Mouse (Mus musculus) adrenal gland, adult 8-10 months (tissue): ENCODE data around the gene Ntan1. TPM values are rescaled to one million over a fixed set of nuclear protein-coding genes. Genes with fewer than 3 reads are reported as not detected.
"Not testable (repeated sequence)": the region's sequence is repeated elsewhere in the genome, so short reads cannot be mapped to it uniquely, and the experiment has no call there.

Experiments
- DNase-seq: peaks from one replicate; pipeline ENCODE4 v3.0.0; 2022
- microRNA-seq, 2 experiments: library from miRNA; unstranded; fragments of <30 nt; microRNA quantifications; one replicate each; pipeline ENCODE4 v1.2.0; 2022
- total RNA-seq, 4 experiments: library from RNA; stranded (reverse); gene quantifications; 2 replicates each; pipeline ENCODE4 v1.2.4; 2022

Ntan1 gene
- total RNA-seq, 4 experiments from 2014 or later = 56.4 to 67.5 (median 61.9) TPM

GRCm38 (mm10) chr16:13834382-13834781 is 15.7 kb downstream of the Ntan1 start:
- DNase-seq = no peak

GRCm38 (mm10) chr16:13840056-13840455 is 21.4 kb downstream of the Ntan1 start:
- no peak for DNase-seq

- no peak for DNase-seq
Observed at GRCm38 (mm10) chr16:13840956-13841355, 22.3 kb downstream of the Ntan1 start.

- DNase-seq = no peak
Observed at GRCm38 (mm10) chr16:13845031-13845430, 26.4 kb downstream of the Ntan1 start.

- no peak for DNase-seq
Observed at GRCm38 (mm10) chr16:13846675-13847074, 28.0 kb downstream of the Ntan1 start.

GRCm38 (mm10) chr16:13848310-13848709 is 29.7 kb downstream of the Ntan1 start:
- DNase-seq = no peak

GRCm38 (mm10) chr16:13851446-13851845 is 32.8 kb downstream of the Ntan1 start:
- DNase-seq = no peak

GRCm38 (mm10) chr16:13853886-13854285 is 35.2 kb downstream of the Ntan1 start:
- DNase-seq = no peak

GRCm38 (mm10) chr16:13866076-13866475 is 47.4 kb downstream of the Ntan1 start:
- DNase-seq = no peak

- DNase-seq = no peak
Observed at GRCm38 (mm10) chr16:13866616-13867015, 48.0 kb downstream of the Ntan1 start.

- not testable (repeated sequence) for DNase-seq
Observed at GRCm38 (mm10) chr16:13867406-13867805, 48.8 kb downstream of the Ntan1 start.

GRCm38 (mm10) chr16:13867910-13868514 is 49.4 kb downstream of the Ntan1 start:
- DNase-seq = no peak

- DNase-seq = no peak
Observed at GRCm38 (mm10) chr16:13875483-13875882, 56.8 kb downstream of the Ntan1 start.

- no peak for DNase-seq
Observed at GRCm38 (mm10) chr16:13883094-13883774, 64.6 kb downstream of the Ntan1 start.

Small RNA genes lying within 50 kb of the gene (microRNA-seq; reads per million reads assigned to microRNA genes)
- 0 reads per million in 2 experiments for gene Gm27734

Other genes with a start within 250 kb of the Ntan1 start
- gene Parn, start 150.7 kb upstream of the Ntan1 start, total RNA-seq = 10 to 100 TPM; 42.1 to 45.1 (median 43.5) TPM
- gene Bfar, start 147.0 kb upstream of the Ntan1 start, total RNA-seq = 10 to 100 TPM; 43.5 to 62.5 (median 52.2) TPM
- gene 3110001I22Rik, start 146.9 kb upstream of the Ntan1 start, total RNA-seq = 1 to 10 TPM; 5.2 to 6.8 (median 5.7) TPM
- gene Pla2g10, start 87.9 kb upstream of the Ntan1 start, total RNA-seq = not detected
- 10 to 100 TPM; 47.4 to 55.0 (median 50.1) TPM for gene Rrn3, start 38.1 kb upstream of the Ntan1 start, total RNA-seq
- gene Pdxdc1, start 84.3 kb downstream of the Ntan1 start, total RNA-seq = 100 to 1,000 TPM in 1 of 4 experiments, 10 to 100 TPM in 3; 86.7 to 107 (median 95.7) TPM
- 10 to 100 TPM; 12.4 to 21.4 (median 16.7) TPM for gene Mpv17l, start 84.3 kb downstream of the Ntan1 start, total RNA-seq
- gene 2900011O08Rik, start 167.8 kb downstream of the Ntan1 start, total RNA-seq = 1 to 10 TPM; 1.2 to 4.5 (median 2.6) TPM
- gene Ifitm7, start 168.0 kb downstream of the Ntan1 start, total RNA-seq = under 1 TPM in 2 of 4 experiments, not detected in 2; 0.75 to 0.83 TPM